Mouse (Mus musculus) thymus, postnatal 0 days (tissue): ENCODE results near the gene Sema6d. TPM values are rescaled to one million over a fixed set of nuclear protein-coding genes. Genes with fewer than 3 reads are reported as not detected.
"Not testable (repeated sequence)": the region's sequence is repeated elsewhere in the genome, so short reads cannot be mapped to it uniquely, and the experiment has no call there.

Source experiments
- DNase-seq: peaks from one replicate; pipeline ENCODE4 v3.0.0-alpha.2; 2015; ENCODE audit warnings: low spot score
- polyA plus RNA-seq: library from polyadenylated mRNA; unstranded; fragments of >200 nt; fragmentation: Nextera tagmentation; extraction: Ambion mirVana; gene quantifications from 2 replicates; pipeline ENCODE4 v1.2.1, GENCODE M21; 2015

Gene Sema6d
- polyA plus RNA-seq, 1 experiment from 2014 or later: 2.9 TPM

DNA sequence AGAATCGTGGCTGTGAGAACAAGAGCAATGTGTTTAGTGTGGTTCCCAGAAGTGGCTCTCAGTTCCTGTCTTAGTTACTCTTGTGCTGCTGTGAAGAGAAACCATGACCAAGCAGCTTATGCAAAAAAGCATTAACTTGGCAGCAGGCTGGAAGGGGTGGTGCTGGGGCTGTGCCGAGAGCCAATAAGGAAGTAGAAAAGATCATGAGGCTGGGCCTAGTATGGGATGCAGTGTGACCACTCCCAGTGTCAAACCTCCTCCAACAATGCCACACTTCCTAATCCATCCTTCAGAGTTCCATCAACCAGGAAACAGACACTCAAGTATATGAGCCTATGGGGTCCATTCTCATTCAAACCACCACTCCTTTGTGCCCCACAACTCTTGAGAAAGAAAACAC is 199.6 kb downstream of the Sema6d start:
- DNase-seq: no peak

GRCm38 (mm10) chr2:124291145-124291544 is 201.4 kb downstream of the Sema6d start:
- no peak for DNase-seq

GRCm38 (mm10) chr2:124293601-124294000 is 203.8 kb downstream of the Sema6d start:
- no peak for DNase-seq

GRCm38 (mm10) chr2:124298351-124298750 is 208.6 kb downstream of the Sema6d start:
- DNase-seq: no peak

GRCm38 (mm10) chr2:124298872-124299271 is 209.1 kb downstream of the Sema6d start:
- no peak for DNase-seq

GRCm38 (mm10) chr2:124308605-124309004 is 218.8 kb downstream of the Sema6d start:
- no peak for DNase-seq

DNA sequence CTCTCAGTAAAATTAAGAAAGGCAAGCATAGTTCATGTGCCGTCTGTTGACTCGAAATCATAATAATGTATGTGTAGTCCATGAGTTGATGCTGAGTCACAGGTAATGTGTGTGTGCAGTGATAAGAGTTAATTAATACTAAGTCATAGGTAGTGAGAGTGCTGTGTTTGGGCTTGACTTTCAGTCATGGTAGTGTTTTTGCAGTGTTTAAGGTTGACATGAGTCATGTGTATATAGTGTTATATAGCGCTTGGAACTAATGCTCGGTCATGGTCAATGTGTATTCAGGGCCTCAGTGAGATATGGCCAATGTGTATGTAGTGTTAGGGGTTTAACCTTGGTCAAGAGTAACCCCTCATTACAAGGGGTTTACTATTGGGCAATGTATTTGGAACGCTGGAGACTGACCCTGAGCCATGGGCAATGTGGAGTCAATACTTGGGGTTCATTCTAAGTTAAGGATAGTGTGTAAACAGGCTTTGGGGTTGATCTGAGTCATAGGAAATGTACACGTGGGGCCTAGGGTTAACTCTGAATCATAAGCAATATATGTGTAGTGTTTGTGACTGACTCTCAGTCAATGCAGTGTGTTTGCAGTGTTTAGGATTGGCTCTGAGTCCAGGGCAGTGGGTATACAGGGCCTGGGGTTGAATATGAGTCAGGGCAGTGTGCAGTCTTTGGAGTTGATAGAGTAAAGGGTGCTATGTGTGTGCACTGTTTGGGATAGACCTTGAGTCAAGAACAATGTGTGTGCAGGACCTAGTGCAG is 219.8 kb downstream of the Sema6d start:
- no peak for DNase-seq

GRCm38 (mm10) chr2:124322528-124323215 is 232.9 kb downstream of the Sema6d start:
- DNase-seq: no peak

GRCm38 (mm10) chr2:124324107-124324724 is 234.4 kb downstream of the Sema6d start:
- no peak for DNase-seq

DNA sequence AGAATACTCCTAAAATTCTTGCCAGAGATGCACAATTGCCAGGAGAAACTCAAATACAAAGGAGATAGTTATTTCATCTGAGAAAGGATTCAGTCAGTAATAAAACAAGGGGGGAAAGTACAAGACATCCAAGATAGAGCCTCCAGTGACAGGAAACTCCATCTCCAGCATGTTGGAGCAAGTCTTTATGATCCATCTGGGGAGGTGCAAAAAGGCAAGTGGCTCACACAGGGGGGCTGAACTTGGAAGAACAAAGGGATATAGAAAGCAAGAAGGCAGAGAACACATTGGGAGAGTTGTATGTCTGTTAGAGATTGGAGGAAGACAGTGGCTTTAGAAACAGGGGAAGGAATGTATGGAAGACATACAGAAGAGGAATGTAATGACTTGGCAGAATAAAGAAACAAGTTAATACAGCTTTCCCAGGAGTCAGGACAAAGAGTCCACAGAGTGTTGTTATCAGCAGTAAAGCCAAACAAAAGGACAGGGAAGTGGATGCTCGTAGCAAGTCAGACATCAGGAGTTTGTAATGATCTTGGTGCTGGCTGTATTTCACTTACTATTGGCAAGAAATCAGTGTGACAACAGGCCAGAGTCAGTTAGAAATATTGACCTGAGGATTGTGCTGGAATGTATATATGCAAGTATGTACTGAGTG is 239.8 kb downstream of the Sema6d start:
- no peak for DNase-seq

DNA sequence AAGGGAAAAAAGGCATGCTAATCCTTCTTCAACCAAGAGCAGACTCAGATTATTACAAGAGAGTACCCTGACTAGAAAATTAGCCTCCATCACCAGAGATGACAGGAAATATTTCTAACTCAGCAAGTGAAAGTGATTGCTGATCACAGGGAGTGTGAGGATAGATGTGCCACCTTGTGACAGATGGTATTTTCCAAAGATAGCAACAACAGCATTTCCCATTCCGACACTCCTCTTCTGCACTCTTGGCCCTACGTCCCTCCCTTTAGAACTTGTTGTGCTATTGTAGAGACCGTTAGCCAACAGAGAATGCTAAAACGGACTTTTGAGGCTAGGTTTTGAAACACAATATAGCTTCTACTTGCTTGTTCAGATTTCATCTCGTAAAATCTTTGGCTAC is 243.1 kb downstream of the Sema6d start:
- no peak for DNase-seq

GRCm38 (mm10) chr2:124334655-124335054 is 244.9 kb downstream of the Sema6d start:
- DNase-seq: not testable (repeated sequence)

DNA sequence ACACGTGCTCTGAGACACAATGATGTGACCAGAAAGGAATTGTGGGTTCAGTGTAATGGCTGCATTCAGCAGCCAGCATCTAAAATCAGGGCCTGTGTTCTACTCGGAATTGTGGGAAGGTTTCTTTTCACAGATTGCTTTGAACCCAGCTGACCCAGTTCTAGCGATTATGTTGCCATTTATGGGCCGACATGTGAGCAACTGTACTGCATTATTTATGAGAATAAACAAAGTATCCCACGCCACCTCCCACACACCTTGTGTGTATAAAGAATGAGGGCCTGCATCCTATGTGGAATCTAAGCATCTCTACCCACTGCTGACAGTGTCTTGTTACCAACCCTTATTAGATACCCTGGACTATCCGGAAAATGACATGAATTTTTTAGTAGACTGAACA is 248.5 kb downstream of the Sema6d start:
- DNase-seq: no peak

- DNase-seq: no peak
These were observed 264.4 kb downstream of the Sema6d start for GRCm38 (mm10) chr2:124354191-124354590.

DNA sequence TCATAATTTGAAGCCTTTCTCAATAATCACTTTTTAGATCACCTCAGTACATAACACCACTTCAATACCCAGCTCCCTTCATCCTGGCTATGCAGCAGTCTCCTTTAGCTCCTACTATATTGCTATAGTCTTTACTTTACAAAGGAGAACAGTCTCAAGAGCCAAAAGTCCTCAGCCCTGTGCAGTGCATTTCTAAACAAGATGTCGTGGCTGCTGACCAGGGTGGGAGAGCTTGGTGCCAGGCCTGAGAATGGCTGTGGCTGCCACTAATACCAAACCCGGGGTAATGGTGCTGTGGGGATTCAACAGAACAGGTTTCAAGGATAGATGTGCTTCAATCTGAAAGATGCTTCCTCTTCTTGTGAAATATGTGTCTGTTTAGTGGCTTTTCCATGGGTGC is 264.9 kb downstream of the Sema6d start:
- DNase-seq: no peak

GRCm38 (mm10) chr2:124369291-124369690 is 279.5 kb downstream of the Sema6d start:
- DNase-seq: no peak

GRCm38 (mm10) chr2:124369991-124370390 is 280.2 kb downstream of the Sema6d start:
- DNase-seq: no peak

DNA sequence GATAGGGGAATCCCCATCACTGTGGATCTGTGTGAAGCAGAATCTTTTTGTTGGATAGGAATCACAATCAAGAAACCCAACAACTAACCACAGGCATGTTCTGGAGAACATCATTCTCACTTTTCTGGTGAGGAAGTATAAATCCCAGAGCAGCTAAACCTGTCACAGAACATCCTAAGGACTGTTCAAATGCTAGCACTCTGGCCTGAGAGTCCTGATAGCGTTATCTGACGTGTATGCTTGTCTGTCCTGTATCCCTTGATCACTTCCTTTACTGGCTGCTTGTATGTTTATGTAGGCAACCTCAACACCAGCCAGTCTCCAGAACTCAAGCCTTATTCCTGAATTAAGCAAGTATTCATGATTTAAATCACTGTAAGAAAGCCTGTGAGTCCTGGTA is 281.6 kb downstream of the Sema6d start:
- no peak for DNase-seq

GRCm38 (mm10) chr2:124385053-124385452 is 295.3 kb downstream of the Sema6d start:
- DNase-seq: no peak

DNA sequence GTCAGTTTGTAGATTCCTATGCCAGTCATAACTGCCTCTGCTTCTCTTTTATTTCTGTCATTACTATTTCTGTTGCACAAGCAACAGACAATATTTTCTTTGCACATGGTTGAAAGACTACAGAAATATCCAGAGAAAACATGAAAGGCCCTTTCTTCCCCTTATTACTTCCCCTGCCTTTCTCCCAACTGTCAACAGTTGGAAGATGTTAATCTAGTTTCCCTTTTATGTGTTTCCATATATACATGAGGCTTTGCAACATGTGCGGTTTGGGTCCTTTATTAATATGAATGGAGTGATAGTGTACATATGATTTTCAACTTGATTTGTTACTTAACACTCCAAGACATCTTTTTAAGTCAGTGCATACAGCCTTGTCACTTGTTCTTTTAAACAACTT is 296.0 kb downstream of the Sema6d start:
- DNase-seq: no peak

DNA sequence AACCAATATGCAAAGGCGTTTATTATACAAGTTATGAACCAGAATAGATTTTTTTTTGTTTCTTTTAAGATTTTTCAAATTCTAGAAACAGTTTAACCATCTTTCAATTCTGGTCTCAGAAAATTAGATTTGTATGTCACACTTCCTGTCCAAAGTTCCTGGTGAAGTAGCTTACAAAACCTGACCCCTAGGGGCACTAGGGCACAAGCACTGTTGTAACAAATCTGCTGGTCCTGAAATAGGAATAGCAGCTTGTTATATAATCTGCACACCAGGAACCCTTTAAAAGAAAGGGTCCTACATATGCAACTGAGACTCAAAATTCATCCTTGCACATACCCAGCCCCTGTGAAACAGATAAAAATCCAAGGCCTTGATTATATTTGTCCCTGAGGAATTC is 298.5 kb downstream of the Sema6d start:
- no peak for DNase-seq

GRCm38 (mm10) chr2:124396733-124397132 is 307.0 kb downstream of the Sema6d start:
- DNase-seq: no peak
